ENCODE assay signal across 8 mouse cellular contexts in genomic region chr8:104028626-104029025, GRCm38 (mm10).
A peak's percentile ranks its signal among the peaks of the same experiment; 100 is the strongest.
DNase-seq lines count a peak whose midpoint lies in the region; ATAC-seq and TF ChIP-seq lines count a peak whose summit lies in the region.

No protein-coding gene starts in this region.

- TF ChIP-seq POLR2A in heart, adult 2 months (IDR thresholded peaks at IDR 0.05; ENCODE audit: insufficient read depth, low read depth, low read length) = no peak

- peak; percentile 96 for TF ChIP-seq CTCF in heart, adult 2 months (IDR thresholded peaks at IDR 0.05)

- no peaks in the 10 kb centered on the region for H3K36me3 ChIP-seq in embryonic facial prominence, embryonic 12.5 days
- H3K36me3 ChIP-seq in heart, adult 2 months (ENCODE audit: control insufficient read depth, insufficient read depth, low read length) = no peaks in the 10 kb centered on the region
- H3K36me3 ChIP-seq in limb, embryonic 10.5 days = no peaks in the 10 kb centered on the region
- H3K36me3 ChIP-seq in midbrain, embryonic 13.5 days = no peaks in the 10 kb centered on the region

- H3K27ac ChIP-seq in embryonic facial prominence, embryonic 12.5 days = peak overlapping the region; percentile 37; the same call in 1 of the 2 replicates
- H3K27ac ChIP-seq in heart, adult 2 months = no peak overlapping the region
- H3K27ac ChIP-seq in limb, embryonic 10.5 days = peak overlapping the region; percentile 75
- H3K27ac ChIP-seq in midbrain, embryonic 13.5 days = no peak overlapping the region

- H3K9me3 ChIP-seq in embryonic facial prominence, embryonic 12.5 days = peaks cover 16% of the 10 kb centered on the region
- peaks cover 4% of the 10 kb centered on the region; the same call in 1 of the 2 replicates for H3K9me3 ChIP-seq in limb, embryonic 10.5 days (replicated peaks)
- no peaks in the 10 kb centered on the region for H3K9me3 ChIP-seq in midbrain, embryonic 13.5 days

- H3K27me3 ChIP-seq in embryonic facial prominence, embryonic 12.5 days = no peaks in the 10 kb centered on the region
- no peaks in the 10 kb centered on the region for H3K27me3 ChIP-seq in heart, adult 2 months (ENCODE audit: control insufficient read depth, insufficient read depth, low read length)
- no peaks in the 10 kb centered on the region for H3K27me3 ChIP-seq in limb, embryonic 10.5 days (ENCODE audit: low read depth, poor library complexity, severe bottlenecking)
- peaks cover 4% of the 10 kb centered on the region; the same call in 1 of the 2 replicates for H3K27me3 ChIP-seq in midbrain, embryonic 13.5 days

- H3K4me2 ChIP-seq in embryonic facial prominence, embryonic 12.5 days (replicated peaks) = peak overlapping the region; percentile 37
- peak overlapping the region; percentile 39 for H3K4me2 ChIP-seq in midbrain, embryonic 13.5 days (replicated peaks)

- no peak overlapping the region for H3K4me3 ChIP-seq in embryonic facial prominence, embryonic 12.5 days
- no peak overlapping the region for H3K4me3 ChIP-seq in heart, adult 2 months
- H3K4me3 ChIP-seq in limb, embryonic 10.5 days = peak overlapping the region; percentile 18; the same call in 1 of the 2 replicates
- H3K4me3 ChIP-seq in midbrain, embryonic 13.5 days (replicated peaks) = no peak overlapping the region

- TF ChIP-seq EP300 in heart, adult 2 months (IDR thresholded peaks at IDR 0.05; ENCODE audit: insufficient read depth, low read depth, low read length) = peak; percentile 36; the same call in 1 of the 2 replicates

- intact Hi-C loops in heart, adult 2 months (cut with DNase I) = loop anchor here (1.0 to 5.0 kb wide), 3 partner anchors 171 to 1241 kb away; partner anchors contain the start of gene Cdh11

- WGBS in embryonic facial prominence, embryonic 12.5 days = 1% methylated on average over 22 of the region's 22 CpGs
- WGBS in heart, adult 2 months = 3% methylated on average over 22 of the region's 22 CpGs
- 3% methylated on average over 22 of the region's 22 CpGs for WGBS in limb, embryonic 10.5 days
- WGBS in midbrain, embryonic 13.5 days = 2% methylated on average over 22 of the region's 22 CpGs

- H3K79me2 ChIP-seq in heart, adult 2 months (replicated peaks; ENCODE audit: control insufficient read depth, insufficient read depth, low read length) = no peaks in the 10 kb centered on the region

- no peak overlapping the region for H3K9ac ChIP-seq in embryonic facial prominence, embryonic 12.5 days
- no peak overlapping the region for H3K9ac ChIP-seq in heart, adult 2 months (ENCODE audit: low read depth, low read length)
- peak overlapping the region; percentile 44; the same call in 1 of the 2 replicates for H3K9ac ChIP-seq in midbrain, embryonic 13.5 days (replicated peaks)

- H3K4me1 ChIP-seq in embryonic facial prominence, embryonic 12.5 days = peaks cover 22% of the 10 kb centered on the region
- no peaks in the 10 kb centered on the region for H3K4me1 ChIP-seq in heart, adult 2 months (ENCODE audit: control insufficient read depth, insufficient read depth, low read length)
- peaks cover 32% of the 10 kb centered on the region for H3K4me1 ChIP-seq in limb, embryonic 10.5 days
- H3K4me1 ChIP-seq in midbrain, embryonic 13.5 days (replicated peaks) = peaks cover 3% of the 10 kb centered on the region; the same call in 1 of the 2 replicates

- peak; percentile 65 to 75 for DNase-seq in adrenal gland, postnatal 4 days (ENCODE audit: low spot score in 2 of 2)
- peak; percentile 81 to 86 for DNase-seq in heart, adult 2 months
- DNase-seq in kidney, adult 11 months = peak; percentile 45
- peak; percentile 95 for DNase-seq in limb, embryonic 10.5 days (ENCODE audit: low spot score)
- peak; percentile 15 to 56 for DNase-seq in spleen, adult 18-20 months
- no peak for DNase-seq in MN1 (ENCODE audit: low spot score)

- peak; percentile 80 for ATAC-seq in embryonic facial prominence, embryonic 12.5 days (ENCODE audit: insufficient number of reproducible peaks, insufficient read depth, low FRiP score, low TSS enrichment)
- peak; percentile 93 for ATAC-seq in midbrain, embryonic 13.5 days

Comparison
In these comparisons a context has a peak if more than half of its experiments do, and no peak if none do; other contexts are left out.
1. H3K27ac ChIP-seq: peak in embryonic facial prominence, embryonic 12.5 days (single experiment) and limb, embryonic 10.5 days (single experiment); none in heart, adult 2 months (single experiment) and midbrain, embryonic 13.5 days (single experiment).